Mouse (Mus musculus): ENCODE measurements around the gene Cenpb. TPM values are rescaled to one million over a fixed set of nuclear protein-coding genes. Genes with fewer than 3 reads are reported as not detected.

The Cenpb gene
- total RNA-seq, 1 experiment: 38.5 TPM

DNA sequence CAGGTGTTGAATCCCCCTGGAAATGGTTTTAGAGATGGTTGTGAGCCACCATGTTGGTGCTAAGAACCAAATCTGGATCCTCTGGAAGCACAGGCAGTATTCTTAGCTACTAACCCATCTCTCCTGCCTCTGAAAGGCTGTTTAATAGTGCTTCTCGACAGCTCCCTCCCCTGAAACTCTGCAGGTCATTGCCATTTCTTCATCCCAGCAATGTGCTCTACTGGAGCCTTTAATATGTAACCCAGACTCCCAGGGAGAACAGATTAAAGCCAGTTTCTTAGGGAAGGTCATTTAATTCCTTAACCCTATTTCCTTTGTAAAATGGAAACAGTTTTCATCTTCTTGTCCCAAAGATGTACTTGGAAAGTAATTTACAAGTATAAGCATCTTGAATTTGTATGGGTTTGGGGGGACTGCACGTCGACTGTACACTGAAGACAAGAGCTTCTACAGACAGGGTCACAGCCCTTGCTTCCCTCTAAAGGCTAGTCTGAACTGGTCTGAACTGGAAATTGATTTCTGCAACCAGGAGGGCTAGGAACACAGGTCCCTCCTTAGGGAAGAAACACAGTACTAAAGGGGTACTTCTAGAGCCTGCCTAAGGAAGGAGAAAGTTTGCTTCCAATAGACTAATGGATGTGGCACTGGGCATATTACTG is 4.5 kb downstream of the Cenpb start:
- in situ Hi-C loops (cut with MboI; ENCODE audit: low sequenced_read_pairs in 2 of 2, unreplicated experiment in 2 of 2): no loop called here
- TF ChIP-seq ZC3H11A (IDR thresholded peaks at IDR 0.05; ENCODE audit: borderline replicate concordance, low read depth, low read length) (no peak), CHD2 (IDR thresholded peaks at IDR 0.05; ENCODE audit: low read depth, low read length) (no peak), ZNF384 (IDR thresholded peaks at IDR 0.05; ENCODE audit: low read depth, low read length) (no peak), HCFC1 (IDR thresholded peaks at IDR 0.05; ENCODE audit: borderline replicate concordance, insufficient read depth, low read length) (no peak), MAFK (IDR thresholded peaks at IDR 0.05; ENCODE audit: insufficient read depth, low read depth, low read length) (no peak)
- DNase-seq (ENCODE audit: low read depth, low spot score): no peak
- H3K27ac ChIP-seq (ENCODE audit: insufficient read depth, low read depth, low read length, poor library complexity, severe bottlenecking): no peak overlapping the region
- no peaks in the 10 kb centered on the region; the same call in 1 of the 2 replicates for H3K36me3 ChIP-seq (ENCODE audit: control insufficient read depth, insufficient read depth, low read length, poor library complexity, severe bottlenecking)
- H3K4me3 ChIP-seq (ENCODE audit: insufficient read depth in 1 of 2, low read depth in 1 of 2, low read length in 2 of 2, poor library complexity in 1 of 2, severe bottlenecking in 1 of 2): no peak overlapping the region
- H3K9ac ChIP-seq (ENCODE audit: insufficient read depth, low read depth, low read length, poor library complexity, severe bottlenecking): no peak overlapping the region
- H3K4me1 ChIP-seq (ENCODE audit: control insufficient read depth in 2 of 2, insufficient read depth in 2 of 2, low read length in 2 of 2, poor library complexity in 1 of 2): peaks cover 4 to 28% of the 10 kb centered on the region in 2 experiments
- H3K9me3 ChIP-seq (ENCODE audit: control insufficient read depth, insufficient read depth, low read depth, low read length): no peaks in the 10 kb centered on the region

DNA sequence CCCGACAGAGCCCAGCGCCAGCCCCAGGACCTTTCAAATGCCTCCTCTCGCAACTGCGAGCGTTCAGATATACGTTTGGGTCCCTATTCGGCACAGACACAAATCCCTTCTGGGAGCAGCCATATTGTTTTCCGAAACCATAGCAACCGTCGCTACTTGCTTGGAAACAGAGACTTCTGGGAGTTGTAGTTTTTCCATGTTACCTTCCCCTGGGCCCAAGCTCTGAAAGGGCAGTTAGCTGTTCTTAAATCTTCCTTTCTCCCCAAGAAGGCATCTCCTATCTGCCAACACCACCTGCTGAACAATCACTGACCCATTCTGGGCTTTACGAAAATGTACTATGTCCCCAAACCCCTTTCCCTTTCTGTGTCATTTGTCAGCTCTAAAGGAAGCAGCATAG is 5.2 kb downstream of the Cenpb start:
- H3K4me3 ChIP-seq (ENCODE audit: insufficient read depth in 1 of 2, low read depth in 1 of 2, low read length in 2 of 2, poor library complexity in 1 of 2, severe bottlenecking in 1 of 2): peak overlapping the region; percentile 39 to 52
- H3K4me1 ChIP-seq (ENCODE audit: control insufficient read depth in 2 of 2, insufficient read depth in 2 of 2, low read length in 2 of 2, poor library complexity in 1 of 2): peaks cover 4 to 28% of the 10 kb centered on the region in 2 experiments
- no peaks in the 10 kb centered on the region; the same call in 1 of the 2 replicates for H3K36me3 ChIP-seq (ENCODE audit: control insufficient read depth, insufficient read depth, low read length, poor library complexity, severe bottlenecking)
- H3K27ac ChIP-seq (ENCODE audit: insufficient read depth, low read depth, low read length, poor library complexity, severe bottlenecking): no peak overlapping the region
- TF ChIP-seq MAFK (IDR thresholded peaks at IDR 0.05; ENCODE audit: insufficient read depth, low read depth, low read length) (no peak), HCFC1 (IDR thresholded peaks at IDR 0.05; ENCODE audit: borderline replicate concordance, insufficient read depth, low read length) (peak; percentile 98), ZNF384 (IDR thresholded peaks at IDR 0.05; ENCODE audit: low read depth, low read length) (no peak), CHD2 (IDR thresholded peaks at IDR 0.05; ENCODE audit: low read depth, low read length) (no peak)
- H3K9ac ChIP-seq (ENCODE audit: insufficient read depth, low read depth, low read length, poor library complexity, severe bottlenecking): no peak overlapping the region; the same call in 1 of the 2 replicates
- no peak for DNase-seq (ENCODE audit: low read depth, low spot score)
- H3K9me3 ChIP-seq (ENCODE audit: control insufficient read depth, insufficient read depth, low read depth, low read length): no peaks in the 10 kb centered on the region
- in situ Hi-C loops (cut with MboI; ENCODE audit: low sequenced_read_pairs in 2 of 2, unreplicated experiment in 2 of 2): no loop called here

DNA sequence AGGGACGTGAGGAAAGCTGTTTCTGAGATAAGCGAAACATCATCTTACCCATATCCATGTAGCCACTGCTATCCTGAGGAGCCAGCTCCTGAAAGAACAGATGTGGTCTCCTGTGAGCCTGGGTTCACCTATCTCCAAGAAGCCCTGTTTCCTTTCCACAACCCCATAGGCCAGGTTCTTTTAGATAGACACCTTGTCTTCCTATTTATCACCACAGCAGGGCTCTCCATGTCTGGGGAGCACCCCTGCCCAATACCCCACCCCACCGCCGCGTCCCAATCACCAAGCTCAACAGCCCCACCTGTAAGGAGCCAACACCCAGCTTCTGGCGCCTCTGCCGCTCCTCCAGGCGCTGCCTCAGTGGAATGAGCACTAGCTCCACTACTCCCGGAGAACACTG is 7.5 kb downstream of the Cenpb start:
- H3K9ac ChIP-seq (ENCODE audit: insufficient read depth, low read depth, low read length, poor library complexity, severe bottlenecking): no peak overlapping the region
- peaks cover 4 to 18% of the 10 kb centered on the region in 2 experiments for H3K4me1 ChIP-seq (ENCODE audit: control insufficient read depth in 2 of 2, insufficient read depth in 2 of 2, low read length in 2 of 2, poor library complexity in 1 of 2)
- no peak for TF ChIP-seq HCFC1 (IDR thresholded peaks at IDR 0.05; ENCODE audit: borderline replicate concordance, insufficient read depth, low read length)
- no peak for TF ChIP-seq ZC3H11A (IDR thresholded peaks at IDR 0.05; ENCODE audit: borderline replicate concordance, low read depth, low read length)
- TF ChIP-seq ZNF384 (IDR thresholded peaks at IDR 0.05; ENCODE audit: low read depth, low read length): no peak
- no peak for TF ChIP-seq CHD2 (IDR thresholded peaks at IDR 0.05; ENCODE audit: low read depth, low read length)
- no peaks in the 10 kb centered on the region for H3K9me3 ChIP-seq (ENCODE audit: control insufficient read depth, insufficient read depth, low read depth, low read length)
- in situ Hi-C loops (cut with MboI; ENCODE audit: low sequenced_read_pairs in 2 of 2, unreplicated experiment in 2 of 2): no loop called here
- no peak for DNase-seq (ENCODE audit: low read depth, low spot score)
- no peaks in the 10 kb centered on the region for H3K36me3 ChIP-seq (ENCODE audit: control insufficient read depth, insufficient read depth, low read length, poor library complexity, severe bottlenecking)
- no peak overlapping the region for H3K4me3 ChIP-seq (ENCODE audit: insufficient read depth in 1 of 2, low read depth in 1 of 2, low read length in 2 of 2, poor library complexity in 1 of 2, severe bottlenecking in 1 of 2)
- no peak overlapping the region for H3K27ac ChIP-seq (ENCODE audit: insufficient read depth, low read depth, low read length, poor library complexity, severe bottlenecking)

DNA sequence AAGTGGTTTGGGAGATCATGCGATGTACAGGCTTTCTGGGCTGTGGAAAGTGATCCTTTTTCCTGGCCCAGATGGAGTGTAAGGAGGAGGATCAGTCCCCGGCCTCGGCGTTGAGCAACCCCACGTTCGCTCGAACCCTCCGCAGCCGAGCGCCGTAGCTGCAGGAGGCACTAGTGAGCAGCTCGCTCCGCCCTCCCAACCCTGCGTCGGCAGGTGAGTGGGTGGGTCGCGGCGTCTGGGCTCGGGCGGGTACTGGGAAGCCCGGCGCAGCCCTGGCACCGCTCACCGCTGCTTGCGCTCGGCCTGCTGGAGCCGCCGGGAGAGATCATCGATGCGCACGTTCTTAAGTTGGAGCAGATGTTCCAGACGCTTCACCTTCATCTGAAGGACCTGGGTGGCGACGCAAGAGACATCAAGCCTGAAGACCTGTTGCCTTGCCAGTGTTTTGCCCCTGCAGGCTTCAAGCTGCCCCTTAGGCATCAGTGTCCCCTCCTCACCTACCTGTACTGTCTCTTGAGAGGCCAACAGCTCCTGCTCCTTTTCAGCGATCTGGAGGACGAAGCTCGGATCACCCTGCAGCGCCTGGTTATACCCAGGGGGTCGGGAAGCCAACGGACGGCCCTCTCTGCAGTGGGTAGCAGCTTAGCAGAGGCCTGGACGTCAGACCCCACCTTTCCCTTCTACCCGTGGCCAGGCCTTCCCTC is 8.3 kb downstream of the Cenpb start:
- H3K27ac ChIP-seq (ENCODE audit: insufficient read depth, low read depth, low read length, poor library complexity, severe bottlenecking): no peak overlapping the region
- no peaks in the 10 kb centered on the region for H3K36me3 ChIP-seq (ENCODE audit: control insufficient read depth, insufficient read depth, low read length, poor library complexity, severe bottlenecking)
- peak overlapping the region; percentile 29; the same call in 1 of the 2 replicates for H3K9ac ChIP-seq (ENCODE audit: insufficient read depth, low read depth, low read length, poor library complexity, severe bottlenecking)
- H3K4me3 ChIP-seq (ENCODE audit: insufficient read depth in 1 of 2, low read depth in 1 of 2, low read length in 2 of 2, poor library complexity in 1 of 2, severe bottlenecking in 1 of 2): peak overlapping the region; percentile 28 to 55
- no peaks in the 10 kb centered on the region for H3K9me3 ChIP-seq (ENCODE audit: control insufficient read depth, insufficient read depth, low read depth, low read length)
- TF ChIP-seq HCFC1 (IDR thresholded peaks at IDR 0.05; ENCODE audit: borderline replicate concordance, insufficient read depth, low read length) (0 out of 2 replicates have a peak, but pooled peaks have one; percentile 23), CHD2 (IDR thresholded peaks at IDR 0.05; ENCODE audit: low read depth, low read length) (no peak), ZC3H11A (IDR thresholded peaks at IDR 0.05; ENCODE audit: borderline replicate concordance, low read depth, low read length) (no peak)
- peaks cover 4 to 10% of the 10 kb centered on the region in 2 experiments for H3K4me1 ChIP-seq (ENCODE audit: control insufficient read depth in 2 of 2, insufficient read depth in 2 of 2, low read length in 2 of 2, poor library complexity in 1 of 2)
- in situ Hi-C loops (cut with MboI; ENCODE audit: low sequenced_read_pairs in 2 of 2, unreplicated experiment in 2 of 2): no loop called here
- no peak for DNase-seq (ENCODE audit: low read depth, low spot score)

Measured in ES-E14 (cell line).